Mouse (Mus musculus) midbrain, embryonic 10.5 days (tissue): ENCODE results near the gene Ccdc172. TPM values are rescaled to one million over a fixed set of nuclear protein-coding genes. Genes with fewer than 3 reads are reported as not detected.

Experiments
- DNase-seq: peaks from one replicate; pipeline ENCODE4 v3.0.0-alpha.2; 2017; ENCODE audit warnings: low spot score
- H3K27ac ChIP-seq: fragments of 300-500 bp; sonication (generic); replicated peaks from 2 replicates; pipeline ENCODE4 v1.5.1; 2016; ENCODE audit warnings: mild to moderate bottlenecking
- H3K27me3 ChIP-seq: fragments of 300-500 bp; sonication (generic); 2 replicates; pipeline ENCODE4 v1.6.1; 2016; ENCODE audit warnings: low read depth, mild to moderate bottlenecking; ENCODE audit not compliant: poor library complexity, severe bottlenecking
- H3K36me3 ChIP-seq: fragments of 300-500 bp; sonication (generic); 2 replicates; pipeline ENCODE4 v1.6.1; 2016; ENCODE audit warnings: mild to moderate bottlenecking, moderate library complexity
- H3K4me1 ChIP-seq: fragments of 300-500 bp; sonication (generic); 2 replicates; pipeline ENCODE4 v1.6.1; 2016
- H3K4me3 ChIP-seq: fragments of 300-500 bp; sonication (generic); 2 replicates; pipeline ENCODE4 v1.5.1; 2016; ENCODE audit warnings: mild to moderate bottlenecking, moderate library complexity
- H3K9me3 ChIP-seq: fragments of 300-500 bp; sonication (generic); replicated peaks from 2 replicates; pipeline ENCODE4 v1.6.1; 2016; ENCODE audit warnings: mild to moderate bottlenecking
- WGBS: fragments of 180-500 bp; shearing (Covaris S2); methylation state at CpG from one replicate; pipeline ENCODE4 v1.1.7; 2016; 5-methylcytosine and 5-hydroxymethylcytosine counted together
- polyA plus RNA-seq: library from polyadenylated mRNA; unstranded; fragments of >200 nt; fragmentation: Nextera tagmentation; extraction: Ambion mirVana; gene quantifications from 2 replicates; pipeline ENCODE4 v1.2.1, GENCODE M21; 2016

The Ccdc172 gene
- not detected in 2 replicates for polyA plus RNA-seq

DNA sequence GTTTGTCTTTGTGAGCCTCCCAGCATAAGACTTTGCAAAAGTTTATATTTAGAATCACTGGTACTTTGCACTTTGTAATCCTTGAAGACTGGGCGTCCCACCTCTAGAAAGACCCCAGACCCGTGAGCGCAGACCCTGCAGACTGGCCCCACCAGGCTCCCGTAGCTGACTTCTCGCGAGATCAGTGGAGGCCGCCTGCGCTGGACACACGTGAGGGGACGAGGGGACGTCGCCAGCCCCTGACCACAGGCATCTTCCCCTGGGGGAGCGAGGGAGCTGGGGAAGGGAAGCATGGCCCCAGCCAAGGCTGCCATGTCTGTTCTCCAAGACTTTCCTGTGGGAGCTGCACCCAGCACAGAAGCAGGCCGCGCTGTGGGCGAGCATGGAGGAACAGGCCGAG, at the start of gene Ccdc172:
Gene Ccdc172 (plus strand): TSS at position 176 of the 400 bp plus-strand sequence.
- H3K27me3 ChIP-seq, result no peaks in the 10 kb centered on the region
- WGBS, result 95% methylated on average over 17 of the region's 17 CpGs
- H3K4me1 ChIP-seq, result no peaks in the 10 kb centered on the region

DNA sequence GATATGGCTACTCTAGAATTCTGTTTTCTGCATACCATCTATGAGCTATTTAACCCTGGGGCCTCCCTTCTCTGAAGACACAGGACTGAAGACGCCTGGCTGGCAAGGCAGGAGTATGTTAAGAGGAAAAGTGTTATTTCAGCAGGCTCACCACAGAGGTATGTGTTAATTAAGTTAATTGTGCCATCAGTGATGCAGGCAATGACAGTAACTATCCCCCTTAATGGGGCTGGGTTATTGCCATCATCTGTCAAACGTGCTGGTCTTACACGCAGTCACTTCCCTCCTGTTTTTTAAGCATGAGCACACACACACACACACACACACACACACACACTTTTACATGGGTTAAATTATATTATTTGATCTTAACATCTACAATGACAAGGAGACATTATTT, 48.0 kb upstream of the Ccdc172 start:
- WGBS, result 83% methylated on average over 3 of the region's 3 CpGs
- Histone ChIP-seq H3K36me3 (no peaks in the 10 kb centered on the region), H3K4me1 (peaks cover 18% of the 10 kb centered on the region), H3K27me3 (peaks cover 21% of the 10 kb centered on the region), H3K9me3 (no peaks in the 10 kb centered on the region), H3K4me3 (no peak overlapping the region), H3K27ac (no peak overlapping the region)
- DNase-seq, result no peak

More for the DNA sequence above, at the start of gene Ccdc172:
- Histone ChIP-seq H3K9me3 (no peaks in the 10 kb centered on the region), H3K36me3 (no peaks in the 10 kb centered on the region), H3K27ac (no peak within 1 kb of the TSS), H3K4me3 (no peak within 1 kb of the TSS)
- no peak for DNase-seq

DNA sequence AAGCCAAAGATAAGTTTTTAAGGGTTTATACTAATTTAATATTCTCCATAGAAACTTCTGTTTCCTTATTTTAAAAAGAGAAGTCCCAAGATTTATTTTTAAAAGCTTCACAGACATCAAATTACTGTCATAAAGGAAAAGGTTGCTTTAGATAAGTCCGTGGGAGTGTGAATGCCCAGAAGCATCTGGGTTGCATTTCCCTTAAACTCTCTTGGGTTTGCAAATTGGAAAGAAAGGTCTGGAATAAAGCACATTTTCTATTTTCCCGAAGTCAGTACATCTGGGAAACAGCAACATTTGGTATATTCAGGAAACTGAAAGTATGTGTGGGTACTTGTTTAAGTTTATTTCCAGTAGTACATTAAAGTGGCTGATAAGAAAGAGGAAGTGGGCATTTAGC, 43.5 kb upstream of the Ccdc172 start:
- no peaks in the 10 kb centered on the region for H3K9me3 ChIP-seq
- 70% methylated on average over 2 of the region's 2 CpGs for WGBS
- no peaks in the 10 kb centered on the region for H3K36me3 ChIP-seq
- no peak overlapping the region for H3K4me3 ChIP-seq
- H3K27me3 ChIP-seq, result peaks cover 8% of the 10 kb centered on the region; the same call in 1 of the 2 replicates
- no peak for DNase-seq
- H3K4me1 ChIP-seq, result peaks cover 4% of the 10 kb centered on the region; the same call in 1 of the 2 replicates
- no peak overlapping the region for H3K27ac ChIP-seq

DNA sequence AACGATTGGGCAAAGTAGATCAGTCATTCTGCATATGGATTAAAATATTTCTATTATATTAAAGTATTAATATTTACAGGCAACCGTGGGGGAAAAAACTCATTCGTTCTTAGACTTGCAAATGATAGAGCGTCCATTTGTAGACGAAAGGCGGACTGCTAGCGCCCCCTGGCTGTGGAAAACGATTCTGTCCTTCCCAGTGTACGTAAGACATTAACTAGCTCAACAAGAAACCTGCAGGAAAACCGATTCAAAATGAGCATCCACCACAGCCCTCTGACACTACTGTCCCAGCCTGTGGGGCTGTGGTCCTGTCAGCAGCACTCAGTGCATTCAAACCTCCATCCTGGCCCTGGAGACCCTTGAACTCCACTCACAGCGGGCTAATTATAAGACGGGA, 42.4 kb upstream of the Ccdc172 start:
- Histone ChIP-seq H3K9me3 (no peaks in the 10 kb centered on the region), H3K27ac (no peak overlapping the region), H3K4me1 (peaks cover 4% of the 10 kb centered on the region; the same call in 1 of the 2 replicates), H3K27me3 (peaks cover 8% of the 10 kb centered on the region; the same call in 1 of the 2 replicates), H3K36me3 (no peaks in the 10 kb centered on the region), H3K4me3 (no peak overlapping the region)
- WGBS, result 27% methylated on average over 12 of the region's 12 CpGs
- peak; percentile 80 for DNase-seq

DNA sequence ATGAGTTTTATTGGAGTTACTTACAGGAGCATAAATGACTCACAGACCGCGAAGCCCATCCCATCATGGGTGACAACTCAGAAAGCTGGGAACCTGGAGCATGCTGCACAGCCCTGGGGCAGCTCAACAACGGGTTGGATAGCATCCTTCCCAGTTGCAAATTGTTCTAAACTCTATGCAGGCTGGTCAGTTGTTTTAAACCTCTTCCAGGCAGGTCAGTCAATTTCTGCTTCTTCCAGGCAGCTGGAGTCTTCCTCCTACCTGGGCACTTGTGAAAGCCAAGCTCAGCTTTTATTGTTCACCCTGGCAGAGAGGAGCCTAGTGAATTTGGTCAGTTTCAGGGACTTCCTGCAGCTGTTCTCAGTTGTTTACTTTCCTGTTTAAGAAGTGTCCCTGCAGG, 37.5 kb upstream of the Ccdc172 start:
- Histone ChIP-seq H3K4me1 (no peaks in the 10 kb centered on the region), H3K4me3 (no peak overlapping the region), H3K36me3 (no peaks in the 10 kb centered on the region), H3K27ac (no peak overlapping the region), H3K27me3 (peaks cover 5% of the 10 kb centered on the region; the same call in 1 of the 2 replicates), H3K9me3 (peaks cover under 1% of the 10 kb centered on the region)
- no peak for DNase-seq
- WGBS, result 90% methylated on average over 3 of the region's 3 CpGs

DNA sequence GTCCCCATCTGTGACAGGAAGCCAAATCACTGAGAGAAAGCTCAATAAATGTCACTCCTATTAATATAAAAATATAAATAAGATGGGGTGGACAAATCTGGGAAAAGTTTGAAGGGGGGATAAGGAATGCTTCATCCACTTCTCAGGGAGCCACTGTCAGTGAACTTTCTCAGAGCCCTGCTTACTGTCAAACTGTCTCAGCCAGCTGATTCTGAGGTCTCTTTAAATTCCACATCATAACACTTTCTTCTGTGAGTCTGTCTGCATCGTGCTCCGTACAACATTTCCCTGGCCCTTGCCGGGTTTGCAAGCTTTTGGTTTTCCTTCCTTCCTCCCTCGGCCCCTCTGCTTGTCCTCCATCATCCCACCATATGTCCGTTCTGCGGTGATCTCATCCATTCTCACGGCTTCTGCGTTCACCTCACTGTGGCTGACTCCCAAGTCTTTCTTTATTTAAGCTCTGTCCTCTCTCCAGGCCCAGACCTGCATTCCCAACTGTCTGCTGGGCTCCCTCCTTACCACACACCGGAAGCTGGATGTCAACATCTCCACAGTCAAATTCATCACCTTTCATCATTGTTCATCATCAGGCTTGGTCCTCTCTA, 29.3 kb upstream of the Ccdc172 start:
- H3K4me1 ChIP-seq, result no peaks in the 10 kb centered on the region
- no peak overlapping the region for H3K27ac ChIP-seq
- no peak for DNase-seq
- H3K36me3 ChIP-seq, result no peaks in the 10 kb centered on the region
- no peak overlapping the region for H3K4me3 ChIP-seq
- H3K27me3 ChIP-seq, result no peaks in the 10 kb centered on the region
- H3K9me3 ChIP-seq, result peaks cover 6% of the 10 kb centered on the region
- WGBS, result 91% methylated on average over 9 of the region's 9 CpGs

DNA sequence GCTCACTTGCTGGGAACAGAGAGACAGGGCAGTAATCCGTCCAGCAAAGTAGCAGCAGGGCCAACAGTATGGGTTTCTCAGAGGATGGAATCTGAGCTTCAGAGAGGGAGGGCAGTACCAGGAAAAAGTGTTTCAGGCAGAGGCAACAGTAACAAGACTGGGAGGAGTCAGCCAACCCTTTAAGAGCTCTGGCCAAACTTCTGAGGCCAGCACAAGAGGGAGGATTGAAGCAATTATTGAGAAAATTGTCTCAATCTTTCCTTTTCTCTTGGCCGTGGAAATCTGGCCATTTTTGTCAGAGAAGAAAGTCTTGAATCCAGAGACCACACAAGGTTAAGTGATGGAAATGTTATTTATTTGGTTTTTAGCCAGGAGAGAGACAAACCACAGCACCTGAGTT, 25.1 kb upstream of the Ccdc172 start:
- WGBS, result 62% methylated on average over 2 of the region's 2 CpGs
- Histone ChIP-seq H3K4me1 (no peaks in the 10 kb centered on the region), H3K9me3 (peaks cover 5% of the 10 kb centered on the region; the same call in 1 of the 2 replicates), H3K4me3 (no peak overlapping the region), H3K27me3 (no peaks in the 10 kb centered on the region), H3K36me3 (no peaks in the 10 kb centered on the region), H3K27ac (no peak overlapping the region)
- DNase-seq, result no peak

DNA sequence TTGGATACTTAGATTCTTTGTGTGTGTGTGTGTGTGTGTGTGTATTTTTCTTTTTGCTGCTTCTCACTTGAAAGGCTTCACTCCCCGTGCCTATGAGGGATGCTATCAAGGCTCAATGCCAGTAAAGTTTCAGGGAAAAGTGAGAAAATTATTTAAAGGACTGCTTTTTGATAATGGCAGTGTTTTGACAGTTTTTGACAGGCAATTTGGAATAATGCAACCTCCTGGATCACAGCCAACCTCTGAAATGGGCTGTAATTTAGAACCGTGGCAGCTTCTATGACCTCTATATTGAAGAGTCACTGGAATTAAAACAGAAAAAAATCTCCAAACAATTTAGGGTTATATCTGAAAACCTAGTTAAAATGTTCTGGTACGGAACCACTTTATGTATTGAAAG, 14.7 kb upstream of the Ccdc172 start:
- Histone ChIP-seq H3K4me3 (no peak overlapping the region), H3K36me3 (no peaks in the 10 kb centered on the region), H3K9me3 (no peaks in the 10 kb centered on the region), H3K27me3 (no peaks in the 10 kb centered on the region), H3K27ac (no peak overlapping the region), H3K4me1 (peaks cover 9% of the 10 kb centered on the region)
- WGBS, result 90% methylated on average over 3 of the region's 3 CpGs
- DNase-seq, result no peak

DNA sequence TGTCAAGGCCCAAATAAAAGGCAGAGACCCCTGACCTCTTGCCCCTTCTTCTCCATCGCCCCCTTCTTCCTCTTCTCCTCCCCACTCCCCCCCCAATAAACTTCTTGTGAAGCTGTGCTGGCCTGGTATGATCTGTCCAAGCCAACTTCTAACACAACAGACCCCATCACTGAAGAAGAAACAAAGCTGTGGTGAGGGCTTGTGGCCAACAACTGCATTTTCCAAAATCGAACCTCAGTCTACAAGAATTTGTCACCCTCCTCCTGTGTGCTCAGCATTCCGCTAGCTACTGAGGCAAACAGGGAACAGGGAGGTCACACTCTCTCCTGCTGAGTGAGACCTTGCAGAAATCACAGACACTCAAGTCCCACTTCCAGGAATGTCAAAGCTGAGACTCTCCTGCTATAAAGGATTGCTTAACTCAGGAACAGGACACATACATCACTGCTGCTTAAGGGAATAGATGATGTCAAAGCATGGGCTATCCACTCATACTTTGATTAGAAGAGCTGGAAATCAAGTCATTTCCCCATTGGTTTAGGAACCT, 12.3 kb upstream of the Ccdc172 start:
- 73% methylated on average over 3 of the region's 3 CpGs for WGBS
- H3K4me1 ChIP-seq, result peaks cover 12% of the 10 kb centered on the region
- H3K36me3 ChIP-seq, result no peaks in the 10 kb centered on the region
- H3K27ac ChIP-seq, result no peak overlapping the region; the same call in 1 of the 2 replicates
- DNase-seq, result no peak
- H3K4me3 ChIP-seq, result no peak overlapping the region
- no peaks in the 10 kb centered on the region for H3K9me3 ChIP-seq
- no peaks in the 10 kb centered on the region for H3K27me3 ChIP-seq

DNA sequence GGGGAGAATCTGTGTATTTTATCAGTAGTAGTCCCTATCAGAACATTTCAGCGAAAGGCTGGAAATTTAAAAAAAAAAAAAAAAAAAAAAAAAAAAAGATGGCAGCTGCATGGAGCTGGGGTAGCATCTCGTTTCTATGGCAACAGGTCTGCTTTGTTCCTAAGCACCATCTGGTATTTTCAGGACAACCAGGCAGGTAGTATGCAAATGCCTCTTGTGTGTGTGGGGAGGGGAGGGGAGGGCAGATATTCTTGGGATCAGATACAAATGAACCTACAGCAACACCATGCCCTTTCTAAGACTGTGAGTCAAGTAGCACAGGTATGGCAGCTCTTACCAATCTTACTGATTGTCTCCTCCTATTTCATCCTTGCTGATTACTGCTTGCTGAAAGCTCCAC, 11.7 kb upstream of the Ccdc172 start:
- no peak for DNase-seq
- peaks cover 12% of the 10 kb centered on the region for H3K4me1 ChIP-seq
- WGBS, result 94% methylated on average over 2 of the region's 2 CpGs

DNA sequence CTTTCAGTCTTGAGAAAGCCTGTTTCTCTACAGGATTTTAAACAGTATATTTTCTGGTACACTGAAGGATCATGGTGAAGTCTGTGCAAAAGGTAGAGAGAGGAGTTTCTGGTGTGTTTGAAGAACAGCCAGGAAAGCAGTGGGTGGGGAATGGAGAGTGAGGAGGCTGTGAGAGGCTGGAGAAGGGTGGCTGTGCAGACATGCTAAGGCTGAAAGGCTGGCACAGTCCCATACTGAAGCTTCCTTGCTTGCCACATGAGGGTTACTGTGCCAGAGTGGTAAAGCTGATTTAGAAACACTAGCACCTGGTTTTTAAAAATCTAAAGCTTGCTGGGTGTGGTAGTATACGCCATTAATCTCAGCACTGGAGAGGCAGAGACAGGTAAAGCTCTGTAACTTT, 9.9 kb downstream of the Ccdc172 start:
- no peak overlapping the region for H3K4me3 ChIP-seq
- no peak overlapping the region for H3K27ac ChIP-seq
- DNase-seq, result no peak
- WGBS, result 90% methylated on average over 1 of the region's 1 CpGs
- H3K27me3 ChIP-seq, result no peaks in the 10 kb centered on the region
- peaks cover 23% of the 10 kb centered on the region for H3K4me1 ChIP-seq
- no peaks in the 10 kb centered on the region for H3K36me3 ChIP-seq
- H3K9me3 ChIP-seq, result no peaks in the 10 kb centered on the region

More for the DNA sequence above, 11.7 kb upstream of the Ccdc172 start:
- Histone ChIP-seq H3K36me3 (no peaks in the 10 kb centered on the region), H3K9me3 (no peaks in the 10 kb centered on the region), H3K27me3 (no peaks in the 10 kb centered on the region), H3K27ac (no peak overlapping the region), H3K4me3 (no peak overlapping the region)

DNA sequence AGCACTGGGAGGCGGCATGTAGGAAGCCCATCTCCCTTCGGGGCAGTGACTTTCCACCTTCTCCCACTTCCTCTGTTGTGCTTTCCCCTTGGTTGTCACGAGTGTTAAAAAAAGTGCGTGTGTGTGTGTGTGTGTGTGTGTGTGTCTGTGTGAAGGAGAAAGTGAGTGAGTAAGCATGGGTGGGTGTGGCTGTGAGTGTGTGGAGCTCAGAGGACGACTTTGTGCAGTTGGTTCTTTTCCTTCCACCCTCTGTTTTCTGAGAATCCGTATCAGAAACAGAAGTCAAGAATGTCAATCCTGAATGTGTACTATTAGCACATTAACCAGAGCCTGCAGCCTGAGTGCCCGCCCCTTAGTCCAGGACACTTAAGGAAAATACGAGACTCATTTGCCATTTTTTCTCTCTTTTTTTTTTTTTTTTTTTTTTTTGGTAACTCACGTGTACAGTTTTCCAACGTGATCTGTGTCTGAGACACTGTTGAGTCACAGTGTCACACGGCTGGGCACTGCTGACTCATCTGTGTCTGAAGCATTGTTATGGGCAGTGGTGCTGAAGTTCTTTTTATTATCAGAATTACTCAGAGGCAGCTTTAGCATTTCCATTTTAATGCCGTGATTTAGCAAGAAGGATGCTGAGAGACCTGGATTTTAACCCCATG, 12.1 kb downstream of the Ccdc172 start:
- H3K4me3 ChIP-seq, result no peak overlapping the region
- 74% methylated on average over 12 of the region's 12 CpGs for WGBS
- no peaks in the 10 kb centered on the region for H3K27me3 ChIP-seq
- H3K4me1 ChIP-seq, result peaks cover 23% of the 10 kb centered on the region
- H3K36me3 ChIP-seq, result no peaks in the 10 kb centered on the region
- no peak overlapping the region for H3K27ac ChIP-seq
- no peak for DNase-seq
- no peaks in the 10 kb centered on the region for H3K9me3 ChIP-seq
